Mouse (Mus musculus) T-cell, adult 66 days (primary cell): ENCODE results near the gene Pdgfa. TPM values are rescaled to one million over a fixed set of nuclear protein-coding genes. Genes with fewer than 3 reads are reported as not detected.

Experiments
- total RNA-seq, 2 experiments: library from RNA; stranded (reverse); gene quantifications; 3 replicates in 1 of 2; 4 replicates in 1 of 2; pipeline ENCODE4 v1.2.4; 2023

Pdgfa gene
- 1 to 10 TPM in 1 of 2 experiments, under 1 TPM in 1; 0.36 to 1.2 TPM for total RNA-seq

DNA sequence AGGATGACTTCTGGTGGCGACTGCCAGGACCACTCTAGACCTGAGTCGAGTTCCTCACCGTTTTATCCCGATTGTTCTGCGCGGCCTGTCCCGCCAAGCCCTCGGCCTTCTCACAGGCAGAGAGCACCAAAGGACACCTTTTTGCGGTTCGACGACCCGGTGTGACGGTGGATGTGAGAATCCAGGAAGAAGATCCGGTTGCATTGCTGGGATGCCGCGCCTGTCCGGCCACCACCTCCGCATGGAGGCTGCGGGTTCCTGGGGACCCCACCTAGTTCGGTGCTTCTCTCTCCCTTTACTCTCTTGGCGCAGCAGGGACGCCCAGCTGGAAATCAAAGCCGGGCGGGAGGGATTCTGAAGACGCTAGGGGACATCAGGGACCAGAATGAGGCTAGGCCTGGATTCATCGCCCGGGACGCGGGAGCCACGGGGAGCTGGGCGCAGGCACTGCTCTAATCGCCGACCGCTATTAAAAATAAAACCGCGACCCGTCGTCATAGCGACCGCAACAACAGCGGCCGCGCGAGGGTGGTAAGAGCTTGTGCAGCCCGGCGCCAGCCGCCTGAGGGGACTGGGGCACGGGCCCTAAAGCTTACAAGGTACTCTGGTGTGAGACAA is at the start of gene Pdgfa:
Gene Pdgfa (minus strand): TSS at position 200 of the 618 bp plus-strand sequence.

Other genes starting within 250 kb of the Pdgfa start
- under 1 TPM in 1 of 2 experiments, not detected in 1; 0.15 TPM for gene Fam20c, start 242.9 kb downstream of the Pdgfa start, total RNA-seq
- gene Gm5294, start 177.3 kb downstream of the Pdgfa start, total RNA-seq: not detected
- gene Prkar1b, start 152.6 kb upstream of the Pdgfa start, total RNA-seq: under 1 TPM in 1 of 2 experiments, not detected in 1; 0.44 TPM
- gene Dnaaf5, start 152.9 kb upstream of the Pdgfa start, total RNA-seq: 10 to 100 TPM; 19.1 to 22.5 TPM
- gene Sun1, start 203.3 kb upstream of the Pdgfa start, total RNA-seq: 10 to 100 TPM; 64.3 to 70.7 TPM